Mouse (Mus musculus): ENCODE results near the gene Paqr6.

Gene Paqr6

GRCm38 (mm10) chr3:88411681-88412080 is 47.3 kb downstream of the Paqr6 start:
- DNase-seq (ENCODE audit: low spot score), result no peak

GRCm38 (mm10) chr3:88412636-88413035 is 48.3 kb downstream of the Paqr6 start:
- DNase-seq (ENCODE audit: low spot score), result no peak

- DNase-seq (ENCODE audit: low spot score), result no peak
Observed at GRCm38 (mm10) chr3:88415668-88416067, 51.3 kb downstream of the Paqr6 start.

GRCm38 (mm10) chr3:88418016-88418415 is 53.6 kb downstream of the Paqr6 start:
- no peak for DNase-seq (ENCODE audit: low spot score)
